Mouse (Mus musculus): ENCODE data around the gene Wdr17. TPM values are rescaled to one million over a fixed set of nuclear protein-coding genes. Genes with fewer than 3 reads are reported as not detected.

Wdr17 gene
- polyA plus RNA-seq, 1 experiment from 2014 or later = 5.6 TPM

GRCm38 (mm10) chr8:54757646-54758045, 129.3 kb downstream of the Wdr17 start:
- H3K27me3 ChIP-seq (ENCODE audit: control insufficient read depth, insufficient read depth, low read length) = no peaks in the 10 kb centered on the region
- no peak overlapping the region for H3K27ac ChIP-seq (ENCODE audit: low read depth, low read length)
- H3K4me2 ChIP-seq = no peak overlapping the region
- no peaks in the 10 kb centered on the region for H3K9me3 ChIP-seq (ENCODE audit: control insufficient read depth, low read length)
- 82% methylated on average over 1 of the region's 1 CpGs for WGBS
- ATAC-seq (ENCODE audit: low FRiP score) (no peak), DNase-seq (ENCODE audit: low spot score, missing footprints) (no peak)
- H3K36me3 ChIP-seq (ENCODE audit: control insufficient read depth, insufficient read depth, low read length) = no peaks in the 10 kb centered on the region
- H3K4me3 ChIP-seq (ENCODE audit: low read depth, low read length) = no peak overlapping the region
- H3K9ac ChIP-seq (ENCODE audit: low read length) = no peak overlapping the region
- no peaks in the 10 kb centered on the region for H3K4me1 ChIP-seq (ENCODE audit: control insufficient read depth, insufficient read depth, low read length)

- Histone ChIP-seq H3K9me3 (ENCODE audit: control insufficient read depth, low read length) (no peaks in the 10 kb centered on the region), H3K4me1 (ENCODE audit: control insufficient read depth, insufficient read depth, low read length) (no peaks in the 10 kb centered on the region), H3K27ac (ENCODE audit: low read depth, low read length) (no peak overlapping the region), H3K4me2 (no peak overlapping the region), H3K4me3 (ENCODE audit: low read depth, low read length) (no peak overlapping the region), H3K36me3 (ENCODE audit: control insufficient read depth, insufficient read depth, low read length) (no peaks in the 10 kb centered on the region), H3K9ac (ENCODE audit: low read length) (no peak overlapping the region), H3K27me3 (ENCODE audit: control insufficient read depth, insufficient read depth, low read length) (no peaks in the 10 kb centered on the region)
- 67% methylated on average over 5 of the region's 5 CpGs for WGBS
- DNase-seq (ENCODE audit: low spot score, missing footprints) = peak; percentile 81
- no peak for ATAC-seq (ENCODE audit: low FRiP score)
These were observed 150.2 kb downstream of the Wdr17 start for GRCm38 (mm10) chr8:54736660-54737312.

- no peaks in the 10 kb centered on the region for H3K27me3 ChIP-seq (ENCODE audit: control insufficient read depth, insufficient read depth, low read length)
These were observed 162.3 kb downstream of the Wdr17 start for GRCm38 (mm10) chr8:54724668-54725035.

GRCm38 (mm10) chr8:54723976-54724667, 162.9 kb downstream of the Wdr17 start:
- ATAC-seq (ENCODE audit: low FRiP score) (peak; percentile 100), DNase-seq (ENCODE audit: low spot score, missing footprints) (peak; percentile 96)
- WGBS = 2% methylated on average over 23 of the region's 23 CpGs
- Histone ChIP-seq H3K9ac (ENCODE audit: low read length) (peak overlapping the region; percentile 45), H3K36me3 (ENCODE audit: control insufficient read depth, insufficient read depth, low read length) (no peaks in the 10 kb centered on the region), H3K27me3 (ENCODE audit: control insufficient read depth, insufficient read depth, low read length) (no peaks in the 10 kb centered on the region), H3K4me3 (ENCODE audit: low read depth, low read length) (peak overlapping the region; percentile 51), H3K4me2 (peak overlapping the region; percentile 54), H3K27ac (ENCODE audit: low read depth, low read length) (no peak overlapping the region), H3K4me1 (ENCODE audit: control insufficient read depth, insufficient read depth, low read length) (0 out of 2 replicates have a peak, but pooled peaks cover 5% of the 10 kb centered on the region), H3K9me3 (ENCODE audit: control insufficient read depth, low read length) (no peaks in the 10 kb centered on the region)

More at GRCm38 (mm10) chr8:54724668-54725035, 162.3 kb downstream of the Wdr17 start:
- no peak overlapping the region for H3K27ac ChIP-seq (ENCODE audit: low read depth, low read length)
- H3K4me2 ChIP-seq = peak overlapping the region; percentile 54
- H3K36me3 ChIP-seq (ENCODE audit: control insufficient read depth, insufficient read depth, low read length) = no peaks in the 10 kb centered on the region
- H3K4me3 ChIP-seq (ENCODE audit: low read depth, low read length) = peak overlapping the region; percentile 51
- peak; percentile 57 for ATAC-seq (ENCODE audit: low FRiP score)
- 22% methylated on average over 8 of the region's 8 CpGs for WGBS
- no peaks in the 10 kb centered on the region for H3K9me3 ChIP-seq (ENCODE audit: control insufficient read depth, low read length)
- no peak for DNase-seq (ENCODE audit: low spot score, missing footprints)
- H3K4me1 ChIP-seq (ENCODE audit: control insufficient read depth, insufficient read depth, low read length) = 0 out of 2 replicates have a peak, but pooled peaks cover 5% of the 10 kb centered on the region
- peak overlapping the region; percentile 45 for H3K9ac ChIP-seq (ENCODE audit: low read length)

GRCm38 (mm10) chr8:54718515-54718914, 168.5 kb downstream of the Wdr17 start:
- Histone ChIP-seq H3K4me3 (ENCODE audit: low read depth, low read length) (no peak overlapping the region), H3K36me3 (ENCODE audit: control insufficient read depth, insufficient read depth, low read length) (no peaks in the 10 kb centered on the region), H3K4me1 (ENCODE audit: control insufficient read depth, insufficient read depth, low read length) (no peaks in the 10 kb centered on the region), H3K27me3 (ENCODE audit: control insufficient read depth, insufficient read depth, low read length) (no peaks in the 10 kb centered on the region), H3K9ac (ENCODE audit: low read length) (no peak overlapping the region), H3K9me3 (ENCODE audit: control insufficient read depth, low read length) (no peaks in the 10 kb centered on the region), H3K4me2 (no peak overlapping the region), H3K27ac (ENCODE audit: low read depth, low read length) (no peak overlapping the region)
- no peak for DNase-seq (ENCODE audit: low spot score, missing footprints)
- WGBS = 75% methylated on average over 4 of the region's 4 CpGs
- ATAC-seq (ENCODE audit: low FRiP score) = no peak

- no peak overlapping the region for H3K9ac ChIP-seq (ENCODE audit: low read length)
- no peak overlapping the region for H3K27ac ChIP-seq (ENCODE audit: low read depth, low read length)
- H3K36me3 ChIP-seq (ENCODE audit: control insufficient read depth, insufficient read depth, low read length) = no peaks in the 10 kb centered on the region
- no peak overlapping the region for H3K4me2 ChIP-seq
- H3K4me3 ChIP-seq (ENCODE audit: low read depth, low read length) = no peak overlapping the region
- H3K9me3 ChIP-seq (ENCODE audit: control insufficient read depth, low read length) = no peaks in the 10 kb centered on the region
- no peaks in the 10 kb centered on the region for H3K4me1 ChIP-seq (ENCODE audit: control insufficient read depth, insufficient read depth, low read length)
- DNase-seq (ENCODE audit: low spot score, missing footprints) (no peak), ATAC-seq (ENCODE audit: low FRiP score) (no peak)
- no peaks in the 10 kb centered on the region for H3K27me3 ChIP-seq (ENCODE audit: control insufficient read depth, insufficient read depth, low read length)
- WGBS = 70% methylated on average over 2 of the region's 2 CpGs
These were observed 181.2 kb downstream of the Wdr17 start for GRCm38 (mm10) chr8:54705743-54706142.

- no peak for ATAC-seq (ENCODE audit: low FRiP score)
- H3K27ac ChIP-seq (ENCODE audit: low read depth, low read length) = no peak overlapping the region
These were observed 215.2 kb downstream of the Wdr17 start for GRCm38 (mm10) chr8:54671806-54672205.

GRCm38 (mm10) chr8:54667756-54668155, 219.2 kb downstream of the Wdr17 start:
- Histone ChIP-seq H3K27ac (ENCODE audit: low read depth, low read length) (no peak overlapping the region), H3K9me3 (ENCODE audit: control insufficient read depth, low read length) (no peaks in the 10 kb centered on the region), H3K27me3 (ENCODE audit: control insufficient read depth, insufficient read depth, low read length) (no peaks in the 10 kb centered on the region), H3K9ac (ENCODE audit: low read length) (no peak overlapping the region), H3K4me2 (no peak overlapping the region), H3K4me1 (ENCODE audit: control insufficient read depth, insufficient read depth, low read length) (no peaks in the 10 kb centered on the region), H3K4me3 (ENCODE audit: low read depth, low read length) (no peak overlapping the region), H3K36me3 (ENCODE audit: control insufficient read depth, insufficient read depth, low read length) (no peaks in the 10 kb centered on the region)
- 81% methylated on average over 3 of the region's 3 CpGs for WGBS
- no peak for ATAC-seq (ENCODE audit: low FRiP score)
- DNase-seq (ENCODE audit: low spot score, missing footprints) = no peak

More at GRCm38 (mm10) chr8:54671806-54672205, 215.2 kb downstream of the Wdr17 start:
- no peak overlapping the region for H3K4me2 ChIP-seq
- no peak overlapping the region for H3K4me3 ChIP-seq (ENCODE audit: low read depth, low read length)
- H3K36me3 ChIP-seq (ENCODE audit: control insufficient read depth, insufficient read depth, low read length) = no peaks in the 10 kb centered on the region
- no peaks in the 10 kb centered on the region for H3K4me1 ChIP-seq (ENCODE audit: control insufficient read depth, insufficient read depth, low read length)
- H3K27me3 ChIP-seq (ENCODE audit: control insufficient read depth, insufficient read depth, low read length) = no peaks in the 10 kb centered on the region
- DNase-seq (ENCODE audit: low spot score, missing footprints) = no peak
- no peak overlapping the region for H3K9ac ChIP-seq (ENCODE audit: low read length)
- H3K9me3 ChIP-seq (ENCODE audit: control insufficient read depth, low read length) = no peaks in the 10 kb centered on the region

- no peak for DNase-seq (ENCODE audit: low spot score, missing footprints)
- 45% methylated on average over 5 of the region's 5 CpGs for WGBS
- ATAC-seq (ENCODE audit: low FRiP score) = peak; percentile 77
- H3K27ac ChIP-seq (ENCODE audit: low read depth, low read length) = no peak overlapping the region
- no peak overlapping the region for H3K4me3 ChIP-seq (ENCODE audit: low read depth, low read length)
- no peak overlapping the region for H3K9ac ChIP-seq (ENCODE audit: low read length)
- no peaks in the 10 kb centered on the region for H3K9me3 ChIP-seq (ENCODE audit: control insufficient read depth, low read length)
- no peaks in the 10 kb centered on the region for H3K4me1 ChIP-seq (ENCODE audit: control insufficient read depth, insufficient read depth, low read length)
- no peaks in the 10 kb centered on the region for H3K36me3 ChIP-seq (ENCODE audit: control insufficient read depth, insufficient read depth, low read length)
- H3K27me3 ChIP-seq (ENCODE audit: control insufficient read depth, insufficient read depth, low read length) = no peaks in the 10 kb centered on the region
- H3K4me2 ChIP-seq = no peak overlapping the region
These were observed 226.3 kb downstream of the Wdr17 start for GRCm38 (mm10) chr8:54660675-54661074.

Measured in midbrain, embryonic 11.5 days (tissue).